Mouse (Mus musculus): ENCODE results near the gene Celf6. TPM values are rescaled to one million over a fixed set of nuclear protein-coding genes. Genes with fewer than 3 reads are reported as not detected.

Celf6 gene
- total RNA-seq, 2 experiments from 2014 or later, result not detected

Other genes starting within 250 kb of the Celf6 start
- gene Bbs4, start 224.4 kb upstream of the Celf6 start, total RNA-seq (2021), result 1 to 10 TPM; 3.8 to 4.1 TPM
- 10 to 100 TPM; 79.2 to 92.0 TPM for gene Arih1, start 91.3 kb upstream of the Celf6 start, total RNA-seq (2021)
- 10 to 100 TPM; 25.7 to 37.4 TPM for gene Hexa, start 38.4 kb upstream of the Celf6 start, total RNA-seq (2021)
- gene Tmem202, start 38.1 kb upstream of the Celf6 start, total RNA-seq (2021), result under 1 TPM; 0.56 to 0.63 TPM
- gene Parp6, start 39.4 kb downstream of the Celf6 start, total RNA-seq (2021), result 10 to 100 TPM; 11.9 to 19.0 TPM
- 1,000 to 10,000 TPM; 2,006 to 2,318 TPM for gene Pkm, start 78.5 kb downstream of the Celf6 start, total RNA-seq (2021)
- gene Gramd2, start 102.2 kb downstream of the Celf6 start, total RNA-seq (2021), result 1 to 10 TPM in 1 of 2 experiments, under 1 TPM in 1; 0.21 to 1.6 TPM
- gene Senp8, start 172.8 kb downstream of the Celf6 start, total RNA-seq (2021), result 1 to 10 TPM; 6.5 to 8.5 TPM
- gene Myo9a, start 173.0 kb downstream of the Celf6 start, total RNA-seq (2021), result 10 to 100 TPM; 14.9 to 24.5 TPM

All from gastrocnemius, postnatal 10 days (tissue).